Mouse (Mus musculus): ENCODE data around the gene Dcaf15. TPM values are rescaled to one million over a fixed set of nuclear protein-coding genes. Genes with fewer than 3 reads are reported as not detected.

The Dcaf15 gene
- 10 to 100 TPM; 29.3 to 32.0 TPM for total RNA-seq (2021)
- long read RNA-seq, experiment 1, partial matches to known transcripts, result 3 of 17 reads
- long read RNA-seq, experiment 1, other reads (novel, unspliced or antisense), result 9 of 17 reads
- long read RNA-seq, experiment 2, transcript Dcaf15-202 (13 exons, 2,199 nt), result major isoform, 13 of 41 reads
- long read RNA-seq, experiment 2, partial matches to known transcripts, result 20 of 41 reads
- long read RNA-seq, experiment 2, other reads (novel, unspliced or antisense), result 7 of 41 reads

DNA sequence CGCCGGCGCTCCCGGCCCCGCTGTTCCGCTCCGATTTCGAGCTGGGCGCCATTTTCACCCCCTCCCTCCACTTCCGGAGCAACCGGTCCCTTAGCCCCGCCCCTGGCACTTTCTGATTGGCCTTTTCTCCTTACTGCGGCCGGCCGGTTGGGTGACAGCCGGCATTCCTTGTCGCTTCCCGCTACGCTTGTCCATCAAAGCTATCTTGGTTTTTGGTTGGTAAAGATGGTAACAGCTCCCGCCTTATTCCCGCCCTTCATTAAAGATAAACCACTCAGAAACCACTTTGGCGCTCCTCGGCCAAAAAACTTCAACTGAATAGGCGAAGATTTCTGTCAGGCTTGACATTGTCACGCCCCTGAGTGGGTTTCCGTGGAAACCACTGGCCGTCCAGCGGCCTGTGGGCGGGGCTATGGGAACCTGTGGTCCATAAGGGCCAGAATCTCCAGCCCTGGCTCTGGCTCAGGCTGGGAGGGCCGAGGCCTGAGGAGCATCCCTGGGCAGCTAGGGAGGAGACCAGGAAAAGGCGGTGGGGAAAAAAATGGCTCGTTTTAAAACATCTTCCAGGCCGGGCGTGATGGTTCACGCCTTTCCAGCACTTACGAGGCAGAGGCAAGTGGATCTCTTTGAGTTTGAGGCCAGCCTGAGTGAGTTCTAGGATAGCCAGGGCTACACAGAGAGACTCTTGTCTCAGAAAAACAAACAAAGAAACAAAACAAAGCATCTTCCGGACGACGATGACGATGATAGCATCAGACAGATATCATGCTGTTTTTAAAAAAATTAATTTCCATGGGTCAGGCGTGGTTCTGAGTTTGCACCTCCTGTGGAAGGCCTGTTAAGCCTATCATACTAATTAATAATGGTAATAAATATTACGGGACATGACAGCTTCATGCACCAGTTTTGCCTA lies at the start of gene Dcaf15:
Dcaf15 (minus strand) TSS at position 72 of the 913 bp plus-strand sequence.
- peak; percentile 88 to 94 for DNase-seq (ENCODE audit: low spot score in 2 of 2)

GRCm38 (mm10) chr8:84149181-84149580 lies 44.6 kb upstream of the Dcaf15 start:
- no peak for DNase-seq (ENCODE audit: low spot score in 2 of 2)

DNA sequence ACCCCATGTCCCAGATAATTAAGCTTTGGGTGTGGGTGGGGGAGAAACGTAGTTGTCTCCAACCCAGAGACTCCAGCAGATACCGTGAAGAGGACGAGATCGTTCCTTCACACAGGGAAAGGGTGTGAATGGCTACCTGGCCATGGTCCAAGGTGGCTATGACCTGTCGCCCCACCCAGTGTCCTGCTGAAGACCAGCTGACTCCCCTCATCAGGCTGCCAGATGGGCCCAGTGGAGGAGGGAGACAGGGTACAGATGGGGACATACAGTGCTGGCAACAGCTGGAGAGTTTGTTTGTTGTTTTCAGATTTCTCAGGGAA lies 43.9 kb upstream of the Dcaf15 start:
- no peak for DNase-seq (ENCODE audit: low spot score in 2 of 2)

DNA sequence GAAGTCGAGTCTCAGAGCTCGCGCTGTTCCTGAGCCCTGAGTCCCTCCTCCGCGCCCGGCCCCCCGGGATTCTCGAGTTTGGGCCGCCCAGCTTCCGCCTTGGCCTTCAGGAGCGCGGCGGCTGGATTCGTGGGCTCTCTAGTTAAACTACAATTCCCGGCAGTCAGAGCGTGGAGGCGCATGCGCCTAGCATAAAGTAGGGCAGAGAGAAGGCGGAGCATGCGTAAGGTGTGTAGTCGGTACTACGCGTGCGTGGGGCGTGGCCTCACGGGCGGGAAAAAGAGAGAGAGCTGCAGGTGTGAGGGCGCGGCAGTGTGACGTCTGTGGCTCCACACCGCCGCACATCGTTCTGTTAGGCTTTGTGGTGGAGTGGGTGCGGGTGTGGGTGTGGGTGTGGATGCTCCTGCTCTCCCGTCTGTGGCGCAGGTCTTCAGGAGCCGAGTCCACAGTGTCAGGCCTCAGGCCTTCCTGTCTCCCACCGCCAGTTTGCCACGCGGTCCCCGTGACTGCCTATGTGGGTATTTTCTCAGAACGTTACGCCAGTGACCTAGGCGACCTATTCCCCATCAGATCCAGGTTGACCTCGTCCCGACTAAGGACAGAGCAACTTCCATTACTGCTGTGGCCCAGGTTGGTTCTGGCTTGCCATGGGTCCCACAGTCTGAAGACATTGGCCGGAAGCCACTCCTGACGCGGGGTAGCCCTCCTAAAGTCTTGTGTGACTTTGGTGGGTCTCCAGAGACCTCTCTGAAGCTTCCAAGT lies 43.4 kb upstream of the Dcaf15 start, which contains the start of the genes Cc2d1a and 4930432K21Rik:
Cc2d1a (minus strand) TSS at position 168 of the 762 bp plus-strand sequence.
4930432K21Rik (plus strand) TSS at position 257 of the 762 bp plus-strand sequence.
- peak; percentile 63 to 86 for DNase-seq (ENCODE audit: low spot score in 2 of 2)

DNA sequence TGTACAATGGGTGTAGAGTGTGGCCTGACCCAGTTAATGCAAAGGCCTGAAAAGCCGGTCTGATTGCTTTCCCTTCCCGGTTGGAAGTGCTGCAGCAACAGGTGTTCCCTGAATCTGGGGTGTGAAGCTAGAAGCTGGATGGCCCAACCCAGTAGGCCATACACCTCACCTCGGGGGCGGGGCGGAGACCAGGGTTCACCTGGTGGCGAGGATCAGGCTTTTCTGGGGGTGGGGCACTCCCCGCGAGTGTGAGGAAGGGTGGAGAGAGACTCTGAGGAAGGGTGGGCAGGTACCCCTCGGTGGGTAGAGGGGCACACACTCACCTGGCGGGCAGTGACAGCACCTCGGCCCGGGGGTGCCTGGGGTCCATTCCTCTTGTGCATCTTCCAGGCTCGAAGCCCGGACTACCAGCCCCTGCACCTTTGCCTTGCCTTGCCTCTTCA lies 42.8 kb upstream of the Dcaf15 start:
- no peak for DNase-seq (ENCODE audit: low spot score in 2 of 2)

DNA sequence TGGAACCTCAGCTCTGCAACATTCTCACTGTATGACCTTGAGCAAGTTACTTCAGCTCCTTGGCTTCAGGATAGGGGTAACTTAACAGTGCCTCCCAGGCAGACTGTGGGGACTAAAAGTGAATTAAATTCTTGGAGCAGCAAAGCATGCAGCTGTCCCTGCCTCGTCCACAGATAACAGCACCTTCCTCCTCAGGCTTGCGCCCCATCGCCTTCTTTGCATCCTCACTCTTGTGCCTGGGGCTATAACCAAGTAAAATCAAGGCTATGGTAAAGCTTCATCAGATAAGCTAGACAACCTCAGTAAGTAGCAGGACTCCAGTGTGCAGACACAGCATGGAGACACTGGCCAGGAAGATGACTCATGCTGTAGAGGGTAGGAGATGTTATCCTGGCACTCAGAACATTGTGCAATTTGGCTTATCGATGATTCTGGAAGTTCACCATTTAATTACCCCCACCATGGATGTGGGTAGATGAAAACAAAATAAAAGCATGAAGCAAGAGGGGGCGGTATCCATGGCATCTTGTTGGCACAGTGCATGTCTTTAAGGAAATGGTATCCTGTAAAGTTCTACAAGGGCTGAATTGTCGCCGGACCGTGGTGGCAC lies 40.2 kb upstream of the Dcaf15 start:
- DNase-seq (ENCODE audit: low spot score in 2 of 2), result no peak

DNA sequence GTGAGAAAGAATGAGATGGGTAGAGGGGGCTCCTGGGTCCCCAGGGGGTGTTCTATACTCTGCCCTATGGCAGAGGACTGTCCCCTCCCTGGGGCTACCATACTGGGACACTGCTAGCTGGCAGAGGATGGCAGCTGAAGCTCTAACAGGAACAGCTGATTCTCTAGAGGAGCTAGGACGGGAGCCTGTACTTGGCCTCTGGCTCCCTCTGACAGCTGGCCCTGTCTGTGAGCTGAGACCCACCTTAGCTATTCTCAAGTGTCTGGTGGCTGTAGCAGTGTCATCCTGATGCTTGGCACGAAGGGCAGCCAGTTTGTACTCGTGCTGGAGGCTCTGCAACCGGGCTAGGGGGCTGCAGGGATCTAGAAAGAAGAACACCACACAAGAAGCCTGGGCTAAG lies 36.3 kb upstream of the Dcaf15 start:
- no peak for DNase-seq (ENCODE audit: low spot score in 2 of 2)

DNA sequence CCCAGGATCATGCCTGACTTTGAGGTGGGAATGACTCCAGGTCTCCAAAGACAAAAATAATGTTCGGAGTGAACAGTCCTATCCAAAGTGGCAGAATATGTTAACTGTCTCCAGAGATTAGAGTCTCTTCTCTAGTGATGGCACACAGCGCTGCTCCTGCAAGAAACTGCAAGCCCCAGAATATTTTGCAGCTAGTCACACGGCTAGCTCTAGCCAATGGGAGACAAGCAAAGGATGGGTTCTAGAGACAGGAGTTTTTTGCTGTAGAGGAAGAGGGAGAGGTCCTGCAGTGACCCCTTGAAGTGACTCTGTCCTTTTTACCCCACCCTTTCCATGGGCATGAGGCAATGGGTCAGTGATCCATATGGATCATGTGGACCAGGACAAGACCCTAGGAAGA lies 33.3 kb upstream of the Dcaf15 start:
- DNase-seq (ENCODE audit: low spot score in 2 of 2), result no peak

GRCm38 (mm10) chr8:84132225-84132624 lies 27.7 kb upstream of the Dcaf15 start:
- DNase-seq (ENCODE audit: low spot score in 2 of 2), result no peak

DNA sequence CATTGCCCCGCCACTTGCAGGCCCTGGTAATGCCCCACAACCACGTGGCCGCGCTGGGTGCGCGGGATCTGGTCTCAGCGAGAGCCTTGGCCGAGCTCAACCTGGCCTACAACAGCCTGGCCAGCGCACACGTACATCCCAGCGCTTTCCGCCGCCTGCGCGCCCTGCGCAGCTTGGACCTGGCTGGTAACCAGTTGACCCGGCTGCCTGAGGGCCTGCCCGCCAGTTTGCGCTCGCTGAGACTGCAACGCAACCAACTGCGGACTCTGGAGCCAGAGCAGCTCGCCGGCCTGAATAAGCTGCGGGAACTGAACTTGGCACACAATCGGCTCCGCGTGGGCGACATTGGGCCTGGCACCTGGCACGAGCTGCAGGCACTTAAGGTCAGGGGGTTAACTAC lies 26.2 kb upstream of the Dcaf15 start:
- DNase-seq (ENCODE audit: low spot score in 2 of 2), result no peak

GRCm38 (mm10) chr8:84128277-84128676 lies 23.7 kb upstream of the Dcaf15 start:
- no peak for DNase-seq (ENCODE audit: low spot score in 2 of 2)

- no peak for DNase-seq (ENCODE audit: low spot score in 2 of 2)
Measured at GRCm38 (mm10) chr8:84127202-84127901, 22.8 kb upstream of the Dcaf15 start.

DNA sequence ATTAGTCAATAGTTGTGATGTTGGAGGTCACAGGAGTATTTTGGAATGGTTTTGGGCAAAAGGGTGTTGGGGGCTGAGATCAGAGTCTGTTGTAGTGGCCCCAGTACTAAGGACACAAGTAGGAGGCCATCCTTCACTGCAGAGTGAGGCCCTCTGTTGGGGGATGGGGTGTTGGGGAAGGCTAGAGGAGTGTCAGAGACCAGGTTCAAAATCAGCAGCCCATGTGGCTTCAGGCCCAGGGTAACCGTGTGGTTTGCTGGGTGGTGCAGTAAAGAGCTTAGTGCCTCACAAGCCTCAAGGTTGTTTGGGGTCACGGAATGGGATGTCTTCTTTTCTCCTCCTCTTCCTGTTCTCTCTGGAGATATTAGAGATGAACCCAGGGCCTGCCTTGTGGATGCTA lies 22.2 kb upstream of the Dcaf15 start:
- no peak for DNase-seq (ENCODE audit: low spot score in 2 of 2)

DNA sequence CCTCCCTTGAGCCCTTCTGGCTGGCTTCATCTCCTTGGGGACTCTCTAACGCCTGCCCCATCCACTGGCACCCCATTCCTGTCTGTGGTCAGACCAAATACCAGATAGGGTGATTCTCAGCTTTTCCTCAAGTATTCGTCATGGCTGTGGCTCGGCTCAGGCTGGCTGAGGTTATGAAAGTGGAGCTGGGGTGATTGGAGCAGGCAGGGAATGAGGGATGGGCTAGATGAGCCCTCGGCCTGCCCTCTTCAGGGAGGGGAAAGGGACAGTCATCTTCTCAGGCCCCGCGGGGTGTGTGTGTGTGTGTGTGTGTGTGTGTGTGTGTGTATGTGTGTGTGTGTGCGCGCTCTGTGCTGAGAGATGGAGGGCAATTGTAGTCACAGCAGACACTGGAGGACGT lies 21.1 kb upstream of the Dcaf15 start, which contains the start of gene Podnl1:
Podnl1 (plus strand) TSS at position 334 of the 400 bp plus-strand sequence.
- peak in 1 of 2 experiments; percentile 26 for DNase-seq (ENCODE audit: low spot score in 2 of 2)

DNA sequence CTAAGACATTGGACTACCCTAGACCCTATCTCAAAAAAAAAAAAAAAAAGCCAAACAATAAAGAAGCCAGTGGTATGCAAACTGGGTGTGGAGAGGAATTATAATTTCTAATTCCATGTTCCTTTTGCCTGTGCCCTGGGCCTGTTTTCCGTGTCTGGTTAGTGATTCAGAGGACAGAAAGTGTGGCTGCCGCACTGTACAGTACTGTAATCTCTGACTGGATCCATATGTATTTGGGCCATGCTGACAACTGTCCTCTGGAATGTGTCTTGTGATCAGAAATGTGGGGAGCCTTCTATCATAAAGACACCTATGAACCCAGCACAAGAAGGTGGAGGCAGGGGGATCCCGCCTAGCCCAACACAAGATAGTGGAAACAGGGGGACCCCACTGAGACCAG lies 17.6 kb upstream of the Dcaf15 start:
- DNase-seq (ENCODE audit: low spot score in 2 of 2), result no peak

GRCm38 (mm10) chr8:84115646-84116045 lies 11.1 kb upstream of the Dcaf15 start:
- no peak for DNase-seq (ENCODE audit: low spot score in 2 of 2)

GRCm38 (mm10) chr8:84106216-84107040 lies 1.9 kb upstream of the Dcaf15 start:
- no peak for DNase-seq (ENCODE audit: low spot score in 2 of 2)

DNA sequence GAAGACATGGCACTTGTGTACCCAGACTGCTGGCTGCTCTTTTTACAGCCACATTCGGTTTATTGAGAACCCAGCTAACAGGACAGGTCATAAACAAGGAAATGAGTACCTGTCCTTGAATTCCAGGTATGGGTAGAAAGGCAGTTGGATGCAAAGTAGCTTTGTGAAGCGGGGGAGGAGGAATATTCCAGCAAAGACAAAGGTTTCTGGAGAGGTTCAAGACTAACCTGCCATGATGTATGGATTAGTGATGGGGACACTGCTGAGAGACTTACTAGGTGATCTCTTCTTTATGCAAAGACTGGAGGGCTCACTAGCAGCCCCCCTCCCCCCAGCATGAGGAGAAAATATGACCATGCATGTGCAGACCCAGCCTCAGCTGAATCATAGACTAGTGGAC lies 1.1 kb upstream of the Dcaf15 start:
- no peak for DNase-seq (ENCODE audit: low spot score in 2 of 2)

- peak in 1 of 2 experiments; percentile 37 for DNase-seq (ENCODE audit: low spot score in 2 of 2)
Measured at GRCm38 (mm10) chr8:84104221-84104620, 347 bp downstream of the Dcaf15 start.

DNA sequence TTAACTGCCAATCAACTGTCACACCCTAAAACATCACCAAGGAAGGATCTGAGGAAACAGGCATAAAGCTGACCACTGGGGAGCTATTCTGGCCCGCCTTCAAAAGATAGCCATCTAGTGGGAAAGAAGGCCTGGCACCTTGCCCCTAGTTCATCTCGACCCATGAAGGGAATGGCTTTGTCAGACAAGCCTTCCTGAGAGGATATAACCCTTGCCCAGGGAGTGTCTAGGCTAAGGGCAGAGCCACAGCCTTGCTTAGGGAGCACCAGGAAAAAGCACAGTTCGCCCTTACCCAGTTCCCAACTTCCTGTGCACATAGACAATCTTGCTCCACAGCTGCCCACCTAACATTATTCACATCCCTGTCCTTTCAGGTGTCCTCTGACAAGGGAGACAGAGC lies 967 bp downstream of the Dcaf15 start:
- DNase-seq (ENCODE audit: low spot score in 2 of 2), result no peak
